Mouse (Mus musculus) bone marrow macrophage, adult 2 months (primary cell): Measurements from ENCODE around the gene Rgs5.

Source experiments
- CTCF ChIP-seq: IDR thresholded peaks from 2 replicates; pipeline ENCODE4 v1.5.1; 2012; ENCODE audit warnings: low read depth, mild to moderate bottlenecking, low read length, moderate library complexity
- POLR2A ChIP-seq: IDR thresholded peaks from 2 replicates; pipeline ENCODE4 v1.6.1; 2012; ENCODE audit warnings: mild to moderate bottlenecking, low read depth, low read length, borderline replicate concordance

DNA sequence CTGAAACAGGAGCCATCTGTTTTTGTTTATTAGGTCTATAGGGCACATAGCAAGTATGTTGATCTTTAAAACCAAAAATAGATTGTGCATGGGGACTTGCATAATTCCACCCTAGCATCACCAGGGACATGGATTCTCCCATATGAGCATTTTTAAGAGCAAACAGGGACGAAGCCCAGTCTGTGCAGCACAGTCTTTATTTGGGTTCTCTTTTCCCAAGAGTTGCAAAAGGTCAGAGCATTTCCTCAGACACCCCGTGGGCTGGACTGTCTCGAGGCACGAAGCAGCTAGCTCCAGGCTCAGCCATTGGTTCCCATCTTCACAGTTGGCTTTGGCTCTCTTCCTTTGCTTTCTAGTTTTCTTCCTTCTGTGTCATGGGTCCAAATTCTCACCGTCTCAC is 30.0 kb downstream of the Rgs5 start:
- TF ChIP-seq CTCF: no peak
- TF ChIP-seq POLR2A: no peak
